Mouse (Mus musculus): ENCODE measurements at regions not wholly inside any gene's neighbourhood (a gene's known extent, or its start where the extent isn't known, plus 50 kb on each side); places are given as distances from the start of the nearest gene placed in this dataset.

GRCm38 (mm10) chr4:97025446-97026040 is 157.4 kb downstream of the Gm10192 start:
- TF ChIP-seq CTCF (IDR thresholded peaks at IDR 0.05; ENCODE audit: insufficient read depth, low read depth, low read length): no peak
- TF ChIP-seq POLR2A (IDR thresholded peaks at IDR 0.05; ENCODE audit: insufficient read depth, low read depth, low read length): no peak

All from olfactory bulb, adult 2 months (tissue).